Mouse (Mus musculus): ENCODE data around the gene Gm20696. TPM values are rescaled to one million over a fixed set of nuclear protein-coding genes. Genes with fewer than 3 reads are reported as not detected.

Gene Gm20696
- total RNA-seq, 4 experiments from 2014 or later, result 7.2 to 9.9 (median 9.3) TPM

DNA sequence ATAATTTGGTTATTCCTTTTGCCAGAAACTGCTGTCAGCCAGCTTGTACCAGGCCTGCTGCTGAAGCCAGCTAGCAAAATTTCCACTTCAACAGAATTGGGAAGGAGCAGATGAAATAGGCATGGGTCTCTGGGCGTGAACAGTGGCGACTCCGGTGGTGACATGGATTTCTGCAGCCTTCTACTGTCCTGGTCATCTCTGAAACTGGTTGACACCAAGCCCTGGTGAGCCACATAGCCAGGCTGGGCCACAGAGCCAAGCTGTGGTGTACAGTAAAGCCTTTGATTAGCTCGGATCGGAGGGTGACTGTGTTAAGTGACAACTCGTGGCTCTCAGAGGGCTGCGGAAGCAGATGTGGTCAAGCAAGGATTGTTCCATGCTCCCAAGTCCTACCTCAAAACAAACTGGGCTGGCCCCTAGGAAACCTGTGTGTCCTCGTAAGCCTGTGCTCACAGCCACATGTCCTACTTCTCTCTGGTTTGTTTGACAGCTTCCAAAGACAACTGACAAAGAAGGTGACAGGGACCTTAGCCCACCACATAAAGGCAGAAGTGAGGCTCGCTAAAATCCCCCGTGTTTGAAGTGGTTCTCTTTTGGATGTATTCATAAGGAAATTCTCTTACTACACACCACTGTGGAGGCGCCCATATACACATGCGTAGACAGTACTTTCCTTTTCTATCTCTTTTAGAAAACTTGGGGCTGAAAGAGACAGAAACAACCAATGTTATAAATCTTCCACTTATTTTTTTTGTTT is 180.5 kb downstream of the Gm20696 start:
- DNase-seq (ENCODE audit: low spot score in 2 of 2), result peak in 1 of 2 experiments; percentile 20

DNA sequence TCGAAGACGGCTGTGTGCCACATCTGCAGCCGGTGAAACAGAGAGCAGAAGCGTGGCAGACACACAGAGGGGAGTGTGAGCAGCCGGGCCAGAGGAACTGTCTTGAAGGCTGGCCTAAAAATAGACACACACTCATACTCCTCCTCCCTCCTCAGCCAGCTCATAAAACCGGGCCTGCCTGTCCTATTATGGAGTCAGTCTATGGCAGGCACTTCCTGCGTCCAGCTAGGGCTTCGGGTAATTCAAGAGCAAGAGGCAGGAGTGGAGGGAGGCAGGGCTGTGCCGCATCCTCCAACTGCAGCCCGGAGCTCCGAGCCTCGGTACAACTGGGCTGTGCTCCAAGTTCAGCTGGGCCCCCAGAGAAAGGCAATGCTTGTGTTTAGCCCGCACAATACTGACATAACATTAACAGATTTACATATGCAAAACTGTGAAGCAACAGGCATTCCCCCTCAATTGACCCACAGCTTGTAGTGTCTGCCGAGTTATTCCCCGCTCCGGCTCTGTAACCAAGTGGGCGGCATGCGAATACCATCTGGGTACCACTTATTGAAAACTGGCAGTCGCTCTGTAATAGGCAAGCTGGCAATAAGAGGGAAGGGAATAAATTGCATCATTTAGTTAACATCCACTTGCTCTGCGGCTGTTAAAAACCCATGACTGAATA is 181.2 kb downstream of the Gm20696 start:
- peak; percentile 44 to 83 for DNase-seq (ENCODE audit: low spot score in 2 of 2)

DNA sequence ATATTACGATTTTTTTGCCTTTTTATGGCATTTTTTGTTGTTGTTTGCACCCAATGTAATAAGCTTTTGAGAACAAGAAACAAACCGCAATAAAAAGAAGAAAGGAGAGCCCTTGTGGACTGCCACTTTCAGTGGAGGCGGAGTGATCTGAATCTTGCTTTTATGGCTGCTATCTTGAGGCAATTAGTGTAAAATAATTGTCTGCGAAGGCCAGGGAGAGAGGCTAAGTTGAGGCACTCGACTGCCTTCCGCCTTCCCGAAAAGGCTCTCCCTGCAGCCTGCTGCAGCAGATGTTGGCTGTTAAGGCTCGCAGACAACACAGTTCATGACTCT is 181.7 kb downstream of the Gm20696 start:
- DNase-seq (ENCODE audit: low spot score in 2 of 2), result no peak

DNA sequence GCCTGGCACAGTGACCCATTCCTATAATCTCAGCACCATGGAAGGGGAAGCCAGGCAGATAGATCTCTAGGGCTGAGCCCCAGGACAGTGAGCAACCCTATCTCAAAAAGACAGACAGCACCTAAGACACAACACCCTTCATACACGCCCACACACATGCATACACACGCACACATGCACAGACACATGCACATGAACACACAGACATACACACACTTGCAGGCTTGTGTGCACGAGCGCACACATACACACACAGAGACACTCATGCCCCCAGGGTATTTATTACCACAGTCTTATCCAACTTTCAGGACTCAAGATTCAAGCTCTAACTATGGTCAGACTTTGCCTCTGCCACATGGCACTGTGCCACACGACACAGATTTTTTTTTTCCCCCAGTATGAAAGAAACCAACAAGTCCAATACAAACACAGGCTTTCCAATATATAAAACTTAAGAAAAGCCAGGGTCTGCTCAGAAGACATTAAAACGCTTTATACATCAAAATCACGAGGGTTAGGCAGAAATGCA is 182.3 kb downstream of the Gm20696 start:
- DNase-seq (ENCODE audit: low spot score in 2 of 2), result no peak

DNA sequence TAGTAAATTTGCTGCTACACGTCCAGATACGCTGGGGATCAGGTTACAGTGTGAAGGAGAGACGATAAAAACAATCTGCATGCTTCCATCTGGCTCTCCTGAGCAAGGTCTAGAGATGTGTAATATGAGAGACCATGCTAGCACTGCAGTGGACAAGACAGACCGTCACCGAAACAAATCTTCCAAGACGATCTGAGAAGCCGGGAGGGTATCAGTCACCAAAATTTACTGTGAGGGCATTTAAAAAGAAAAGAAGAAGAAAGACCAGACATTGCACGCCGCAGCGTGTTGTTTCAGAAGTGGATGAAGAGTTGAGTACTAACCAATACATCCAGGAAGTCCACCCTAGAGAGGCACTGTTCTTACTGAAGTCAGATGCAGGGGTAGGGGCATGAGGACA is 183.0 kb downstream of the Gm20696 start:
- no peak for DNase-seq (ENCODE audit: low spot score in 2 of 2)

DNA sequence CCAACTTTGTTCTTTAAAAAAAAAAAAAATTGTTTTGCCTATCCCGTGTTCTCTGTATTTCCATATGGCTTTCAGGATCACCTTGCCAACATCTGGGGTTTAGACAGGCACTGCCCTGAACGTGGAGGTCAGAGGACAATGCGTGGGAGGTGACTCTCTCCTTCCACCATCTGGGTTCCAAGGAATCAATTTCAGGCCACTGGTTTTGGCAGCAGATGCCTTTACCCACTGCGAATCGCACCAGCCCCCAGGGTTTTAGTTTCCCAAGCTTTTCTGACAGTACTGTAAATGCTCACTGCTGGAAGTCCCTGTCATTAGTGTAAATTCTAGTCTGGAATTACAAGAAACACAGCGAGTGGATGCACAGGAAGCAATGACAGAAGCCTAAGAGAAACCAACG is 185.0 kb downstream of the Gm20696 start:
- DNase-seq (ENCODE audit: low spot score in 2 of 2), result no peak

DNA sequence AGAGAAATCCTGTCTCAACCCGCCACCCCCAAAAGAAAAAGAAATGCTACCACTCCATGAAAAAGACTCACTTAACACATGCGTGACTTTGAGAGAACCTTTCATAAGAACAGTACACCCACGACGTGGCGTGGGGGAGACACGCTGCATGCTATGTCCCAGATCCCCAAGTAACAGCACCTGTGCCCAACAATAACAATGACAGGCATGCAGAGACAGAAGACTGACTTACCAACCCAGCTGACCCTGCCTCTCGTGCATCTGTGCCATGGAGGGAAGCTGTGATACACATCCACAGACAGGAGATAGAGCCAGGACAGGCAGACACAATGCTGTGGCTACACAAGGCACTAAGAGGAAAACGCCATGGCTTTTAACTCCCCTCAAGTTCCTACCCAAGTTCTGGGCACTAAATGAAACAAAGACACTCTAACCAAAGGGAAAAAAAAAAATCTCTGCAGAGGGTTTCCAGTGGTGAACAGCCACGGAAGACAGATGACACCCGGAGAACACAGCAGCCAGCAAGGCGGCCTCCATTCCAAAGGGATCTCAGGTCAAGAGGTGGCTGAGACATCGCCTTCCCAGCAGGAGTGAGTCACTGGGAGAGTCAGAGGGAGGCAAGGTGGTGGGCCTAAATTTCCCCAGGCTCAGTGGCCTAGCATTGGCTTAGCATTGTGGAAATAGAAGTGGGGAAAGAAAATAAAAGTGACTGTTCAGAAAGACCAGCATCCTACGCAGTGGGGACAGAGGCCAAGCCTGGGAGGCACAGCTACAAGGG is 187.5 kb downstream of the Gm20696 start:
- DNase-seq (ENCODE audit: low spot score in 2 of 2), result no peak

DNA sequence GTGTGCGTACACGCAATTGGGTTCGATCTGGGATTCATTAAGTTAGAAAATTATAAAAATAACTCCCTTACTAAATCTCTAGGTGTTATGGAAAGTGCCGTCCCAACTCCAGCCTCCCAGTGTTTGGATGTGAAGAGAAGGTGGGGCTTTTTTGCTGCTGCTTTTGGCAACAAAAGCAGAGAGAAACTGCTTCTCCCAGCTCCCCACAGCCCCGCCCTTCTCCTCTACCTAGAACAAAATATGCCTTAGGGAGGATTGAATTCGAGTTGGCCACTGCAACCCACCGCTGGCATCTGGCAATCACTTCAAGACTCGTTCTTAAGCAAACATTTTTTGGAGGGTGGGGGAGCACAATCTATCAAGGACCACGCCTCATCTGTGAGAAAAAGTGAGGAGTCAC is 191.6 kb downstream of the Gm20696 start:
- DNase-seq (ENCODE audit: low spot score in 2 of 2), result no peak

DNA sequence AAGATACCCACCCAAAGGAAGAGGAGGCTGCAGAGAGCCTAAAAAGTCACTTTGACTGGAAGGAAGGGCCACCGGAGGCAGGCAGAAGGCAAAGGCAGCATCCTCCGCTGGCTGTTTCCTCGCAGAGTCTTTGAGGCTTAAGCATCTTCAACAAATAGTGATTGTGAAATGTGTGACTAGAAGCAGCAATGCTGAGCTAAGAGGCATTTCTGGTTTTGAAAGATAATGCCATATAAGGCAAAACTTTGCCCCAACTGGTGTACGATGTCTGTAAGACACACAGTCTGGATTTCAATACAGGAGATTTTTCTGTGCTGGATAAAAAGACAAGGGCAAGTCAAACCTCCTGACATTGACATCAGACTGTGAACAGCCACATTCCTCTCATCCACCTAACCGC is 195.7 kb downstream of the Gm20696 start:
- no peak for DNase-seq (ENCODE audit: low spot score in 2 of 2)

DNA sequence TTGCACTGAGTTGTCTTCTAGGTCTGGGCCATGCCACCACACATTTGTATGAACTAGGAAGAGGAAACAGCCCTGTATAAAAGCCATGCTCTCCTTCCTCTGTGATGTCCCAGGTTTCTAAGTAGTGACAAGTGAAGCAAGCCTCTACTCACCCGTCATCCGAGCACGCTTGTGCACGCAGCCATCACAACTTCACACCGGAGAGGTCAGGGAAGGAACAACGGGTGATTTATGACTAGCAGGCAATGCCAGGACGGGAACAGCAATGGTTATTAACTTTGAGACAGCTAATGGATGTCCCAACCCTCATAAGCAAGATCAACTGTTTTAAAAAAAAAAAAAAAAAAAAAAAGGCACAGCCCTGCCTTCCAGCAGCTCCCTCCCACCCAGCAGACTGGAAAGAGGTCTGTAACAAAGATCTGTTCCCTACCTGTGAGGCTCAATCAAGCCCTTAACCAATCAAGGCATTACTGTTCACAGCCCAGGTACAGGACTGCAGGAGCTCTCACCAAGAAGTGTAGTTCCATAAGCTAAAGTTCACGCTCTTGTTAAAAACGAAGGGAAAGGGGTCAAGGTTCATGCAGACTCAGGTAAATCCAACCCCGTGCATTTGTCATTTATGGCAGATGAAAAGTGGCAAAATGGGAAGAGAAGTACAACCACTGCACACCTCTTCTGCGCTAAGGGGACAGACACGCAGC is 197.3 kb downstream of the Gm20696 start:
- no peak for DNase-seq (ENCODE audit: low spot score in 2 of 2)

DNA sequence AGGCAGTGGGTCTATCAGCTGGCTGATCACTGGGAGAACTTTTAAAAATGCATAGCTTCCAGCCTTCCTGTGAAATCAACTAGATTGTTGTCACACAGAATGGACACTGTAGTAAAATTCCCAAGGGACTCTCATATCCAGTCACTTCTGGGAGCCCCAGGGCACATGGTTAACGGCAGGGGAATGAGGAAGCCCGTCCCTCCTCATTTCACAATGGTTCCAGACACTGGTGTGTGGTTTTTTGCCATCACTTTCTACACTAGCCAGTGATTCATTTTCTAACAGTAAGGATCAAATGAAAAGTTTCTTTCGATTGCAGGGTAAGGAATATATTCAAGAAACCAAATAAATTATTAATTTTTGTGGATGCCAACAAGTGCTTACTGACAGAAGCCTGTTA is 198.8 kb downstream of the Gm20696 start:
- no peak for DNase-seq (ENCODE audit: low spot score in 2 of 2)

DNA sequence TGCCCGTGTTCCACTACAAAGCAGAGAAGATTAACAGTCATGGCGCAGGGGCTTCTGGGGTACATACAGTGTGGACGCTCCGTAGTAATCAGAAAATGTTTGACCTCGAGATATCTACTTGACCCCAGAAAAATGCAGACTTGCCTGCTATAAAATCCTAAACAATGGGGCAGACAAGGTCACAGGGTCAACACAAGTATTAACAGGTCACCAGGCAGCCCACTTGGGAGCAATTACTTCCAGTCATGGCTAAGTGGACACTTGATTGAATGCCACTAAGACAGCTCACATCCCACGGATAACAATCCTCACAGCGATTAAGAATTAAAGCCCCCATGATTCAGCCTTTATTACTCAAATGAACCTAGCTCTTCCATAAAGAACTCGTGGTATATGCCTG is 199.5 kb downstream of the Gm20696 start:
- no peak for DNase-seq (ENCODE audit: low spot score in 2 of 2)

DNA sequence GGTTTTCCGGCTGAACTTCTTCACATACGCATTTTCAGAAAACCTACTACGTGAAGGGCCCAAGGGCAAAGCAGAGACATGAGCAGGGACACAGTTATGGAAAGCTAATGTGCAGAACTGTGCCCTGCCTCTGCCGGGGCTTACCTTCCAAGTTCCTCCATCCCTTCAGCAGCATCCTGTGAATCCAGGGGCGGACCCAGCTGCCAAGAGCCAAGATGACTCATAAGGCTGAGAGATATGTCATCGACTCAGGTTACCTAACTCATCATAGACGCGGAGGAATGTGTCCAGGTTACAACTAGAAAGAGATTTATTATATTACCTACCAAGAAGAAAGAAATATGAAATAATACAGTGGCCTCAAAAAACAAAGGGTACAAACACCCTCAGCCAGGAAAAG is 200.2 kb downstream of the Gm20696 start:
- DNase-seq (ENCODE audit: low spot score in 2 of 2), result peak in 1 of 2 experiments; percentile 45

DNA sequence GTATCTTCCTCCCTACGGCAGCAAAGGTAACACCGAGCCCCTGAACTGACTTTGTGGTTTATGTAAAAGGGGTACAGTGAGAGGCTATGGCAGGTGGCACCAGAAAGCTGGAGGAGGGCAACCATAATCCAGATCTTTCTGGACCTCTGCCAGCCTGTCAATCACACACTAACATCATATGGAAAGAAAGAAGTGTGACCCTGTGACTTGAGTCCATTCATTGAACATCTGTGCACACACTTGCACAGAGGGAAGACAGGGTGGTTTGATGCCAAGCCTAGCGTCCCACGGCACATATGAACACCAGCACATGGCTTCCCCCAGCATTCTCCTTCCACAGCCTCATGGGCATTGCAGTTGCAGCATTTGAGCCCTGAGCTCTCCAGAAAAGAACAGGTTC is 202.1 kb downstream of the Gm20696 start:
- no peak for DNase-seq (ENCODE audit: low spot score in 2 of 2)

DNA sequence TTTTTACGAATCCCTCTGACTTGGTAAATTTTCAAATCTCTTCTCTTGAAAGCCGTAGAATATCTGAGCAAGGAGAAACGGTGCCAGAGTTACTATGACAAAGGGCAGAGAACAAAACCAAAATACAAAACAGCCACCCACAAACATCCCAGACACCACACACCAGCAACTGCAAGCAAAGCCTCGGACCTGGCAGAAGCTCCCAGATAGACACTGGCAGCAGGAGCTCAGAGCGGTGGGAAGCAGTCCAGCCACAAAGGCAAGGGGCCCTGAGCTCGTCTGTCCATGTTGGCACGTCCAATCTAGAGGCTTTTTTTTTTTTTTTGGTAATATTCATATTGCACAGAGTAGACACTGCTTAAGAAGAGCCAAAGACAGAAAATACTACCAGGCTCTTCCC is 202.7 kb downstream of the Gm20696 start:
- no peak for DNase-seq (ENCODE audit: low spot score in 2 of 2)

DNA sequence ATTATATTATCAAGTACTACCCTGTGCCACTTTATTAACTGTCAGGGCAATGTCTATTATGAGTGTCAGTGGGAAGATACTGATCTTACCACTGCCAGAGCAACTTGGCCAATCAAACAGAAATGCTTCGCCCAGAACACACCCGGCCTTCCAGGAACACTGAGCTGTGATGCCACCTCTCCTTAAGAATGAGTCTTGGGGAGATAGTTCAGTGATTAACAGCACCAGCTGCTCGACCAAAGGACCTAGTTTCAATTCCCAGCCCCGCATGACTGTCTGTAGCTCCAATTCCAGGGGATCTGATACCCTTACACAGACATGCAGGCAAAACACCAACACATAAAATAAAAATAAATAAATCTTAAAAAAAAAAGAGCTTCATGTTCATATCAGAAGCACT is 207.8 kb downstream of the Gm20696 start:
- no peak for DNase-seq (ENCODE audit: low spot score in 2 of 2)

DNA sequence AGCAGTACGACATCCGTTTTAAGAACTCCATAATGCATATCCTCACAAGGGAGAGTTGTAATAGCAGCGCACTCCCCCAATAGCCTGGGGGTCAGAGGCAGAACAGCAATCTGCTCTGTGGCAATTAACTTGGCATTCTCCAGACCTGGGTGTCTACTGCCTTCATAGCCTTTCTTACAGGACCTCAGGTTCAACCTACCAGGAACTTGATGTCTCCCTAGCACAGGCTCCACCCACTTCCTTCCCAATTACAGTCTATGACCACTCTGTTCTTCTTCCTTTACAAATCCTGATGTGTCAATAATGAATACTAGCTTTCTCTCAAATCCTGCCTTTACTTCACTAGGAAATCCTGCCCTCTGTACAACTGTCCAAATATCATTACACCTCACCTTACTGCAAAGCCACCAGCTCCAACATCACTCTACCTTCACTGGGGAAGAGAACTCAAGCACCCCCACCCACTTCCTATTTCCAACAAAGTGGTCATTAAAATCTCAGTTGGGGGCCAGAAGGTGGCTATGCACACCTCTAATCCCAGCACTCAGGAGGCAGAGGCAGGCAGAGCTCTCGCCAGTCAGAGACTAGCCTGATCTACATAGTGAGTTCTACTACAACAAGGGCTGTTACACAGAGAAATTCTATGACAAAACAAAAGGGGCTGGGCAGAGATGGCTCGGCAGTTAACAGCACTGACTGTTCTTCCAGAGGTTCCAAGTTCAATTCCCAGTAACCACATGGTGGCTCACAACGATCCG is 212.7 kb downstream of the Gm20696 start:
- DNase-seq (ENCODE audit: low spot score in 2 of 2), result no peak

DNA sequence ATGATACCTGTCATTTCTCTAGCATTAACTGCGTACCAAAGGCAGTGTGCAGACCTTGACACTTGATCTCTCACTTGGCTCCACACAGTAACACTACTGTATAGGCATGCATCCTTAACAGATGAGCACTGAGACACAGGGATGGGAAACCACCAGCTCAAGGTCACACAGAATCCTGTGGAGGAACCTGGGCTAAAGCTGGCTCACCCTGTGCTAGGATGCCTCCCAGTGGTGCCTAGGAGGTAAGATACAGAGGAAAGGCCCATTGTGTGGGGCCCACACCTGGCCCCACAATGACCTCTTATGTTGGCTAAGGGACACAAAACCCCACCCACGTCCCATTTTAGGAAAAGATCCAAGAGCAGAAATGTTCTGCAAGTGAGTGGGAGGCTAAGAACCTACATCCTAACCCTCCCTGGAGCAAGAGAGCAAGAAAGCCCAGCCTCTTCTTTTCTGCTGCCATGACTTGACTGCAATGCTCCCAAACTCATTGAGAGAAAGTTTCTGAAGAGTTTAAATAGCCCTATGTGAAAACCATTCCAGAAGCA is 213.9 kb downstream of the Gm20696 start:
- no peak for DNase-seq (ENCODE audit: low spot score in 2 of 2)

DNA sequence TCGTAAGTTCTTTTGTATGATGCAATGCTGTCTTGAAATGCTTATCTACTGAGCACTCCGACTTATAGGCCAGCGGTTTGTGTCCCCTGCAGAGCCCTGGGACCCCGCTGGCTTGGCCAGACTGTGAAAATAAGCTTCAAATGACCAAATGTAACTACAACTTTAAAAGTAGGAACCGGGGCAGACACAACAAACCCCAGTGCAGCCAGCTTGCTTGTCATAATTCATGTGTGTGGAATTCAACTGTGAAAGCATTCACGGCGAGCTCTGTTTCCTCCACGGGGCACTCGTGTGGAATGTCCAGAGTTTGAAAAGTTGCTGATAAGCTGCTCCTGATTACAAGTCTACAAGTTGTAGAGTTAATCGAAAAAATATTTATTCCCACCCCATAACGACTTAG is 215.1 kb downstream of the Gm20696 start:
- DNase-seq (ENCODE audit: low spot score in 2 of 2), result no peak

DNA sequence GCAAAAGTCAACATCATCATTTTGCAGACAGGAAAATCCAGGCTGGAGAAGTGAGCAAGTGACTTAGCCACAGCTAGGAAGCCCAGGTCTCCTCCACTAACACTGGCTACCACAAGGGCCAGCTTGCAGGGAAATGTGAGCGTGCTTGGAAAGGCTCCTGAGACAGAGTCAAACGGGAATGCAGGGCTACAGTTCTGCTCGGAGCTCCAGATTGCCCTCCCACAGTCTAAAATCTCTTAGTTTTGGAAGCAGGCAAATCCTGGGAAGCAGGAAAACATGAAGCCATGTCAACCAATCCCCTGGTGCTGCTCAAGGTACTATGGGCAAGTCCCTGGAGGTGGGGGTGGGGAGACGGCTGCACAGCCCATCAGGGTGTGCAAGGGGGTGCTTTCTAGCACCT is 219.2 kb downstream of the Gm20696 start:
- DNase-seq (ENCODE audit: low spot score in 2 of 2), result no peak

Measured in left cerebral cortex, adult 8-10 months (tissue).